Mouse (Mus musculus) MEL (cell line): ENCODE results near the gene Ptprr.

ENCODE experiments used
- CTCF ChIP-seq, 3 experiments: IDR thresholded peaks in 2 of 3; conservative IDR thresholded peaks in 1 of 3; 2 replicates each; pipeline ENCODE4 v1.5.1; 2011 to 2012; ENCODE audit warnings: low read length in 3 of 3, low read depth in 2 of 3, mild to moderate bottlenecking in 2 of 3, improper control_type of control experiment in 1 of 3, inconsistent platforms in 1 of 3, mixed read lengths in 1 of 3, moderate library complexity in 1 of 3; ENCODE audit not compliant: control insufficient read depth in 1 of 3, insufficient read depth in 1 of 3, poor library complexity in 1 of 3, severe bottlenecking in 1 of 3
- ELF1 ChIP-seq: IDR thresholded peaks from 2 replicates; pipeline ENCODE4 v1.6.1; 2014; ENCODE audit warnings: low read depth, mild to moderate bottlenecking, inconsistent platforms, low read length, improper control_type of control experiment, moderate library complexity
- ETS1 ChIP-seq: IDR thresholded peaks from 2 replicates; pipeline ENCODE4 v1.6.1; 2012; ENCODE audit warnings: low read depth, mild to moderate bottlenecking, inconsistent platforms, low read length, improper control_type of control experiment, moderate library complexity
- GATA1 ChIP-seq: IDR thresholded peaks from 2 replicates; pipeline ENCODE4 v1.6.1; 2011; ENCODE audit warnings: low read depth, low read length, improper control_type of control experiment
- KAT2A ChIP-seq: conservative IDR thresholded peaks from 2 replicates; pipeline ENCODE4 v1.6.1; 2012; ENCODE audit warnings: low read depth, low read length, improper control_type of control experiment, inconsistent platforms
- MAX ChIP-seq: IDR thresholded peaks from 2 replicates; pipeline ENCODE4 v1.6.1; 2011; ENCODE audit warnings: low read length, improper control_type of control experiment
- NELFE ChIP-seq: IDR thresholded peaks from 2 replicates; pipeline ENCODE4 v1.6.1; 2011; ENCODE audit warnings: low read depth, low read length, improper control_type of control experiment
- NRF1 ChIP-seq: IDR thresholded peaks from 2 replicates; pipeline ENCODE4 v1.6.1; 2014; ENCODE audit warnings: low read depth, mild to moderate bottlenecking, inconsistent platforms, low read length, improper control_type of control experiment, moderate library complexity; ENCODE audit not compliant: poor library complexity, insufficient read depth, severe bottlenecking
- POLR2A ChIP-seq, 2 experiments: IDR thresholded peaks; 2 replicates each; pipeline ENCODE4 v1.6.1; 2011 to 2012; ENCODE audit warnings: low read length in 2 of 2, mild to moderate bottlenecking in 2 of 2, control low read depth in 1 of 2, improper control_type of control experiment in 1 of 2, low read depth in 1 of 2, moderate library complexity in 1 of 2; ENCODE audit not compliant: control insufficient read depth in 1 of 2, insufficient read depth in 1 of 2, poor library complexity in 1 of 2
- POLR2AphosphoS5 ChIP-seq: IDR thresholded peaks from 2 replicates; pipeline ENCODE4 v1.6.1; 2012; ENCODE audit warnings: low read depth, borderline replicate concordance, mild to moderate bottlenecking, inconsistent platforms, low read length, moderate library complexity, mixed read lengths
- SMC3 ChIP-seq: IDR thresholded peaks from 2 replicates; pipeline ENCODE4 v1.6.1; 2011; ENCODE audit warnings: low read depth, low read length, improper control_type of control experiment
- TBP ChIP-seq: IDR thresholded peaks from 2 replicates; pipeline ENCODE4 v1.8.0; 2011; ENCODE audit warnings: low read depth, low read length, improper control_type of control experiment
- TCF12 ChIP-seq: IDR thresholded peaks from 2 replicates; pipeline ENCODE4 v1.6.1; 2014; ENCODE audit warnings: low read depth, mild to moderate bottlenecking, inconsistent platforms, low read length, improper control_type of control experiment, moderate library complexity
- USF1 ChIP-seq: IDR thresholded peaks from 2 replicates; pipeline ENCODE4 v1.6.1; 2014; ENCODE audit warnings: low read depth, mild to moderate bottlenecking, inconsistent platforms, low read length, improper control_type of control experiment, moderate library complexity

DNA sequence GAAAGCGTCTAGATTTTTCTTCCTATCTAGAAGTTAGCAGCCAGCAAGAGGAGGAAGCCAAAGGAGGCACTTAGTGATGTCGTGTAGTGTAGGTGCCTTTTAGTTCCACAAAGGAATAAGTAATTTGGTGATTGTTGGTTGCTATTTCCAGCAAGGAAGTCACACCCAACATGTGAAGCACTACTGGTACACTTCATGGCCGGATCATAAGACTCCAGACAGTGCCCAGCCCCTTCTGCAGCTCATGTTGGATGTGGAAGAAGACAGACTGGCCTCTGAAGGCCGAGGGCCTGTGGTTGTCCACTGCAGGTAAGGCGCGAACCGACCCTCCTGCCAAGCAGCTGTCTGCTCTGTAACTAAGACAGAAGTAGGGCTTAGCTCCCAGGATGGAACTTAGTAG is 234.7 kb downstream of the Ptprr start:
- TF ChIP-seq CTCF (IDR thresholded peaks at IDR 0.05 in 2 of 3, conservative IDR thresholded peaks at IDR 0.05 in 1 of 3; ENCODE audit: control insufficient read depth in 1 of 3, insufficient read depth in 1 of 3, low read depth in 2 of 3, low read length in 3 of 3, poor library complexity in 1 of 3, severe bottlenecking in 1 of 3) (no peak), MAX (no peak), KAT2A (no peak), POLR2A (IDR thresholded peaks at IDR 0.05; ENCODE audit: control insufficient read depth in 1 of 2, insufficient read depth in 1 of 2, low read depth in 1 of 2, low read length in 2 of 2, poor library complexity in 1 of 2) (no peak), GATA1 (no peak), NRF1 (no peak), USF1 (no peak), ETS1 (no peak), TBP (no peak), POLR2AphosphoS5 (no peak), TCF12 (no peak), SMC3 (no peak), NELFE (no peak), ELF1 (no peak)
